Mouse (Mus musculus) layer of hippocampus, adult 18-20 months (tissue): Measurements from ENCODE around the gene Atp2b2. TPM values are rescaled to one million over a fixed set of nuclear protein-coding genes. Genes with fewer than 3 reads are reported as not detected.
A peak's percentile ranks its signal among the peaks of the same experiment; 100 is the strongest.

Source experiments
- DNase-seq, 2 experiments: peaks; one replicate each; pipeline ENCODE4 v3.0.0; 2022; ENCODE audit warnings: low spot score in 2 of 2
- total RNA-seq, 2 experiments: library from RNA; stranded (reverse); gene quantifications; 2 replicates each; pipeline ENCODE4 v1.2.3; 2021

Gene Atp2b2
- total RNA-seq, 2 experiments from 2014 or later: 313 to 326 TPM

GRCm38 (mm10) chr6:113891225-113891967 lies 151.0 kb downstream of the Atp2b2 start:
- DNase-seq: peak; percentile 50 to 77

- DNase-seq: no peak
These were observed 151.6 kb downstream of the Atp2b2 start for GRCm38 (mm10) chr6:113890858-113891213.

GRCm38 (mm10) chr6:113890023-113890857 lies 152.2 kb downstream of the Atp2b2 start:
- DNase-seq: peak in 1 of 2 experiments; percentile 44

- DNase-seq: no peak
These were observed 153.2 kb downstream of the Atp2b2 start for GRCm38 (mm10) chr6:113889180-113889579.

- no peak for DNase-seq
These were observed 155.5 kb downstream of the Atp2b2 start for GRCm38 (mm10) chr6:113886886-113887285.

- no peak for DNase-seq
These were observed 157.6 kb downstream of the Atp2b2 start for GRCm38 (mm10) chr6:113884806-113885205.

GRCm38 (mm10) chr6:113883225-113883624 lies 159.2 kb downstream of the Atp2b2 start:
- DNase-seq: no peak

GRCm38 (mm10) chr6:113882396-113882795 lies 160.0 kb downstream of the Atp2b2 start:
- no peak for DNase-seq

- DNase-seq: no peak
These were observed 160.7 kb downstream of the Atp2b2 start for GRCm38 (mm10) chr6:113881561-113882243.

- DNase-seq: no peak
These were observed 163.0 kb downstream of the Atp2b2 start for GRCm38 (mm10) chr6:113879366-113879765.

- DNase-seq: no peak
These were observed 163.8 kb downstream of the Atp2b2 start for GRCm38 (mm10) chr6:113878510-113879128.

GRCm38 (mm10) chr6:113876585-113876984 lies 165.8 kb downstream of the Atp2b2 start:
- DNase-seq: no peak

GRCm38 (mm10) chr6:113875201-113875600 lies 167.2 kb downstream of the Atp2b2 start:
- no peak for DNase-seq

GRCm38 (mm10) chr6:113872654-113873053 lies 169.8 kb downstream of the Atp2b2 start:
- no peak for DNase-seq

GRCm38 (mm10) chr6:113870775-113871174 lies 171.6 kb downstream of the Atp2b2 start:
- DNase-seq: no peak

GRCm38 (mm10) chr6:113868552-113868951 lies 173.9 kb downstream of the Atp2b2 start:
- no peak for DNase-seq

- DNase-seq: no peak
These were observed 176.7 kb downstream of the Atp2b2 start for GRCm38 (mm10) chr6:113865699-113866098.

- no peak for DNase-seq
These were observed 177.6 kb downstream of the Atp2b2 start for GRCm38 (mm10) chr6:113864812-113865211.

- DNase-seq: no peak
These were observed 179.5 kb downstream of the Atp2b2 start for GRCm38 (mm10) chr6:113862955-113863354.

- DNase-seq: no peak
These were observed 180.5 kb downstream of the Atp2b2 start for GRCm38 (mm10) chr6:113861938-113862337.

GRCm38 (mm10) chr6:113861375-113861770 lies 181.0 kb downstream of the Atp2b2 start:
- no peak for DNase-seq
